Mouse (Mus musculus) heart, adult 10 weeks (tissue): Measurements from ENCODE around the gene S100g. TPM values are rescaled to one million over a fixed set of nuclear protein-coding genes. Genes with fewer than 3 reads are reported as not detected.

ENCODE experiments used
- polyA plus RNA-seq: library from polyadenylated mRNA; stranded (reverse); fragments of 350-450 nt; fragmentation: Illumina TruSeq; extraction: RNeasy Lipid Tissue Mini Kit (QIAGEN cat#74804); gene quantifications from one replicate; pipeline ENCODE4 v1.2.3, GENCODE M21; 2014; ENCODE audit warnings: low read depth, low replicate concordance

S100g gene
- not detected for polyA plus RNA-seq

GRCm38 (mm10) chrX:162964383-162964782 is at the start of gene S100g:
Gene S100g, minus strand, starts transcription at chrX:162964599.

Other genes starting within 250 kb of the S100g start
- gene Rbbp7, start 204.2 kb downstream of the S100g start, polyA plus RNA-seq, result 153 TPM
- gene Txlng, start 135.1 kb downstream of the S100g start, polyA plus RNA-seq, result 9.5 TPM
- 37.1 TPM for gene Syap1, start 76.2 kb downstream of the S100g start, polyA plus RNA-seq
- gene Ctps2, start 63.4 kb downstream of the S100g start, polyA plus RNA-seq, result 18.7 TPM